Mouse (Mus musculus) heart, adult 9 months (tissue): ENCODE data around the gene Hnrnpll.

ENCODE experiments used
- DNase-seq, 2 experiments: peaks; one replicate each; pipeline ENCODE4 v3.0.0; 2022; ENCODE audit warnings: low spot score in 2 of 2

Gene Hnrnpll

DNA sequence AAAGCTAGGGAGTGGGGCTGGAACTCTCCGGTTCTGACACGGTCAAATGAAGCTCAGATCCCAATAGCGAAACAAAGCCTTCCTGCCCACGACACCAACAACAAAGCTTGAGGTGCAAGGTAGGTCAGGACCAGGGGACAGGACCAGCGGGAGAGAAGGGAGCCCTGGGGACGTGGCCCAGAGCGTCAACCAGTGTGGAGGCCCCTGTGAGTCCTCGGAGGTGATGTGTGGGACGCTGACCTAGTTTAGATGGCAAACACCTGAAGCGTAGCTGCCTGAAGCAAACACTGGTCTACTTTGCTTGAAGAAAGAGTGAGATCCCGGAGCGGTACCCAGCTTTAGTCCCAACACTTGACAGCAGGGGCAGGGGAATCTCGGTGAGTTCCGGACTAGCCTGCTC is 62.5 kb downstream of the Hnrnpll start:
- DNase-seq: no peak

DNA sequence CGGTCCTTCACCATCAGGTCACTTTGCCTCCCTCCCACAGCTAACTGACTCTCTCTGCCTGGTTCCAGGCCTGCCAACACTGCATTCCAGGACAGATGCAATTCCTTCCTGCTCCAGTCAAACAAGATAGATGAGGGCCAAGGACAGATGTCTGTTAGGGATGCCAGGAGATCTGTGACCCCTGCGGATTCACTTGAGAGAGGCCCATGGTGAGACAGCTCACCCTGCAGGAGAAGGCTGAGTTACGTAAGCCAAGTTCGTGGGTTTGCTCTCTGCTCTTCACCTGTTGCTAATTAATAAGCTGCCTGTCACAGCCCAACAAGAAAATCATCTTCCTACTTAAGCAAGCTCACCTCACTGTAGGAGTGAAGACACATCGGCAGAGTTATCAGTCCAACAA is 63.1 kb downstream of the Hnrnpll start:
- DNase-seq: peak in 1 of 2 experiments; percentile 6

GRCm38 (mm10) chr17:79995091-79995691 is 66.9 kb downstream of the Hnrnpll start:
- peak; percentile 17 to 41 for DNase-seq

- DNase-seq: no peak
Measured at GRCm38 (mm10) chr17:79992114-79992513, 70.0 kb downstream of the Hnrnpll start.

DNA sequence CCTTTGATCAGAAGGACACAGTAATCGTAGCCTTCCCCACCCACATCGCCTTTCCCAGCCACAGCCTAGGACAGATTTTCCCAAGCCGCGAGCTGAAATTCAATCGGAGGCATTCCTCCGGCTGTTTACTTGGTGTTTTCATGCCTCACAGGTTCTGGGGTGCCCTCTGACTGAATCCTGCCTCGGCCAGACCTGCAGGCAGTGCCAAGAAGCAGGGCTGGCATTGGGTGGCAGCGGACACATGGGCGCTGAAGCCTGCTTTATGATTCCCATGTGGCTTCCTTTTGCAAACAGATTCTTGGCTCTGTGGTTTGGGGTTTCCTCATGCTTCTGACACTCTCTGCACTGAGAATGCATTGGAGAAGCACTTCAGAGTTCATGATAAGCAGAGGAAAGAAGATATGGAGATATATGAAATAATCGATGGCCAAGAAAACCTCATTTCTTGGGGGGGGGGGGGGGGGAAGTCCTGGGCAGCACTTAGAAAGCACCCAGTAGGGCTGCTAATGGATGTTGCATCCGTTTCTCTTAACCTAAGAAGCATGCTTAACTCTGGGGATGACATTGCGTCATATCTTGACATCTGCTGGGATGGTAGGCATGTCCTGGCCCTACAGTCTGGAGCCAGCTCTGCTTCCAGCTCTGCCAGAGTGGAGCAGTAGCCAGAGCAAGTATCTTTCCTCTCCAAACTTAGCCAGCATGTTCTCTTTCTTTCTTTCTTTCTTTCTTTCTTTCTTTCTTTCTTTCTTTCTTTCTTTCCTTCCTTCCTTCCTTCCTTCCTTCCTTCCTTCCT is 70.8 kb downstream of the Hnrnpll start:
- no peak for DNase-seq

GRCm38 (mm10) chr17:79990161-79990560 is 72.0 kb downstream of the Hnrnpll start:
- DNase-seq: no peak

DNA sequence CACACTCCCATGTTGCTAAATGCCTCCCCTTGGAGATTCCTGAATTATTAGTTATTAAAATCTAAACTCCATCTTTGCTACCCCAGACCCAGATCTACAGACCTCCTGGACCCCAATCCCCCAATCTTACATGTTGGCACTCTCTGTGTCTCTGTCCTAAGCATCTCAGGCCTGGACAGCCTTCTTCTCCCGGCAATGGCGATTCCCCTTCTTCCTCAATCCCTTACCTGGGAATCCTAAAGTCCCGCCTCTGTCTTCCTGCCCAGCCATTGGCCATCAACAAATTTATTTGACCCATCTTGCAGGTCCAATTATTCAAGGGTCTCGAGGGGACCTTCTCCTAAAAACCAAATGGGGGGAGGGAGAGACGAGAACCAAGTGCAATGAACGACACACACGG is 77.7 kb downstream of the Hnrnpll start:
- DNase-seq: no peak

DNA sequence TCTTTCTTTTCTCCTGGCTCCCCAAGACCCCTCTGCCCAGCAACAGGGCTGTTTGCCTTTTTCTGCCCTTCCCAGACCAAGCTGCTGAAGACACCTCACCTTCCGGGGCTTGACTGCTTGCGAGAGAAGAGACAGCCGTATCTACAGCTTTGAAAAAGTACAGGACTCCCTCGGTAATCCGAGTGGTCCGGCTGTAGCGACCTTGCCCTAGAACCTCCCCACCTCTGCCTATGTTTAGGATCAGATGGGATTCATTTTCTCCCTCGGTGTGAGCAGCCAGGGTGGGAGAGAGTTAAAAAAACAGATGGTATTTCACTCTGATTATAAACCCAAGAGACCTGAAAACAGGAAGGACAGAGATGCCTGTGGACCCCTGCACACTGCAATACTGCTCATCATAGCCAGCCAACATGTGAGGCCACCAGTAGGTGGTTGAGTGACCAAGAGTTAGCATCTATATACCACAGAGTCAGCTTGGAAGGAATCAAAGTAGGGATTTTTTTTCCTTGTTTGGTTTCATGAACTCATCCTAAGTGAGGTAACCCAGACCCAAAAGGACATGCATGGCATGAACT is 79.1 kb downstream of the Hnrnpll start:
- DNase-seq: no peak

DNA sequence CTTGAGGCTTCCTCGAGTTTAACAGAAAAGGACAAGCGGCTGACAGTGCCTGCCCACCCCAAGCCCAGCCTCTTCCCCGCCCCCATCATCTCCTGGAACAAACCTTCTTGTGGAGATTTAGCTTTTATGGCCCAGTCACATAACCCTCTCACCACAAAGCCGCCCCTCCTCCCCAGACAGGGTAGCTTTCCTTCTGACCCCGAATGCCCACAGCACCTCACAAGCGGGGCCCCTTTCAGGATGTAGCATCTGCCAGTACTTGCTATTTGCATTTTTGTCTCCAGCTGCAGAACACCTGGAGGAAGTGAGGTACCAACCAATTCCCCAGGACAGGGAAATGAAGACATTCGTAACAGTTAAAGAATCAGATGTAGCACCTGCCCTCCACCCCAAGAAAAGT is 79.6 kb downstream of the Hnrnpll start:
- no peak for DNase-seq

DNA sequence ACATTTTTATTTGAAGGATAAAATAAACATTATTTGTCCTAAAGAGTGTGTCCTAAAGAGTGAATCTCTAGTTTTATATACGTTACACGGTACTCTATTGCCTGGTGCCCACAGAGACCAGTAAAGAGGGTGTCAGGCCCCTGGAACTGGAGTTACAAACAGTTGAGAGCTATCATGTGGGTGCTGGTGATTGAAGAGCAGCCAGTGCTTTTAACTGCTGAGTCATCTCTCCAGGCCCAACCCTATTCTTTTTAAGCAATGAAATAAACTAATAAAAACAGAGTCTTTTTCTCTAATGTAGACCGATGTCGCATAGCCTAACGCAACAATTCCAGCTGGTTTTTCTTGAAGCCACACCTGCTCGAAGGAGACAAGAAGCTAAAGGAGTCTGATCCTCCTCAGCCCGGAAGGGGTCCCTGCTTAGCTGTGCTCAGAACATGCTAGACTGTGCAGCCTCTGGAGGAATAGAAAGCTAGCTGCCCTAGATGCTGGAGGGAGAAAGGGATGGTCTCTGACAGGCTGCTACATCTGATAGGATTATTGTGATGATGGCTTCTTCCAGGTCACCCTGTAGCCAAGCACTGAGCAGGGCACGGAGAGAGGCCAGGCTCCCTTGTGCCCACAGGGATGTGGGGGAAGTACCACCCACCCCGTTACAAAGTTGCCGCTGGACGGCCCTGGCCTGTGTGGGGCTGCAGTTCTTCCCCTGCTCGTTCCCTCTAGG is 80.2 kb downstream of the Hnrnpll start:
- no peak for DNase-seq

- no peak for DNase-seq
Measured at GRCm38 (mm10) chr17:79981348-79981747, 80.8 kb downstream of the Hnrnpll start.

DNA sequence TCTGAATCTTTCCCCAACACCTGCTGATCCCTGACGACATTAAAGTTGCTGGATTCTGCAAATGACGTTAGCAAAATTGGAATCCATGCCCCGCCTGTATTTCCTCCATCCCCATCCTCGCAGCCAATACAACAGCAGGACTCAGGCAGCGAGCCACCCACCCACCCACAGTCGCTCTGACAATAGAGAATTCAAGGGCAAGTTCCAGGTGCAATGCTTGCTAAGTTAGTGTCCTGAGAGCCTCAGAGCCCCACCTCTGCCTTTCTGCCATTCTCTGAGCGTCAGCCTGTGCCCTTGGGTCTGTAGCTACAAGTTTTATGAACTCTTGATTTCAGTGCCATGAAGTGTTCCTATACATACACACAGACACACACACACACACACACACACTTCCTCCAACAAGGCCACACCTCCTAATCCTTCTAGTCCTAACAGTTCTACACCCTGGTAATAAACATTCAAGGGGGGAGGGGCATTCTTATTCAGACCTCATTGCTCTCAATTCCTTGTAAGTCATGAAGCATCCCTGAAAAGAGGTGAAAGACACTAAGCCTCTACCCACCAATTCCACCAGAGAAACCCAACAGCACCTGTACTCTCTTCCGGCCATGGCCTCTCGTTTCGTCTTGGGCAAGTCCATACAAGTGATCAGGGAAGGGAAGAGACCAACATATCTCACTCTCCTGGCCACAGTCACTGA is 81.6 kb downstream of the Hnrnpll start:
- no peak for DNase-seq
